Mouse (Mus musculus) left cerebral cortex, adult 9 months (tissue): Measurements from ENCODE around the gene Ifi202b.
"Not testable (repeated sequence)": the region's sequence is repeated elsewhere in the genome, so short reads cannot be mapped to it uniquely, and the experiment has no call there.

Source experiments
- DNase-seq, 2 experiments: peaks; one replicate each; pipeline ENCODE4 v3.0.0; 2022; ENCODE audit warnings: low spot score in 2 of 2

Gene Ifi202b

GRCm38 (mm10) chr1:173982694-173983305 is at the start of gene Ifi202b:
Ifi202b (minus strand) TSS chr1:173982744.
- DNase-seq: not testable (repeated sequence)

GRCm38 (mm10) chr1:174031698-174032097 is 49.2 kb upstream of the Ifi202b start, which contains the start of gene Ifi205:
Ifi205 (minus strand) TSS chr1:174031810.
- DNase-seq: no peak

GRCm38 (mm10) chr1:174007050-174007449 is 24.5 kb upstream of the Ifi202b start:
- not testable (repeated sequence) for DNase-seq

DNA sequence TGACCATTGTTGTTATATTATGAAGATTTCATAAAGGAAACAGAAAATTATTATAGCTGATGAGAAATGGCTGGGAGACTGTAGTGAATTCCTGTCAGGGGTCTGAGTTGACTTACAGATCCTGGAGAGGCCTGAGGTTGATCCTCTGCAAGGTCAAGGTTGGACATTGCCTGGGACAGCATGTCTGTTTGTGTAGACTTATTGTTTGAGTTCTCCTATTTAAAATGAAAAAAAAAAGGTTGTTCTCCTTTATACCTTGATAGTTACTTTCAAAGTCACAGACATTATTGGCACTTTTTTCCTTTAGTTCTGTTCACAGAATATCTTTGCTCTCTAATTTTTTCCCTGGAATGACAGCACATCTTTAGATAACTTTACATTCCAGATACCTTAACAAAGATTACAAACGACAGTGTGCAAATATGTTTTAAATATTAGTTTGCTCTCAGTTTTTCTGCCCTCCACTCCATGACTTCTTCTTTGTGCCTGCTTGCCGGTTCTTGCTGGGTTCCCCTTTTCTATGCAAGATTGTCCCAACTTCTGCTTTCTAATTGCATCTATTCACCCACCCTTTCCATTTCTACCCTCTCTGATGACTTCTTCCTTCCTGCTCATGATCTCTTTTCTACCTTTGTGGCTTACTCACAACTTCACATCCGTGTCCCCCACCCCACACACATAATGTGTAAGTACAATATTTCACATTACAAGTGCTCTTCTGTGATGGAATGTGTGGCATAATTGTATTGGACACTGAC is 22.0 kb upstream of the Ifi202b start:
- not testable (repeated sequence) for DNase-seq

- DNase-seq: no peak
These were observed 12.5 kb upstream of the Ifi202b start for GRCm38 (mm10) chr1:173995003-173995402.

GRCm38 (mm10) chr1:173981038-173981437 is 1.5 kb downstream of the Ifi202b start:
- DNase-seq: not testable (repeated sequence)

- no peak for DNase-seq
These were observed 4.9 kb downstream of the Ifi202b start for GRCm38 (mm10) chr1:173977622-173978021.

DNA sequence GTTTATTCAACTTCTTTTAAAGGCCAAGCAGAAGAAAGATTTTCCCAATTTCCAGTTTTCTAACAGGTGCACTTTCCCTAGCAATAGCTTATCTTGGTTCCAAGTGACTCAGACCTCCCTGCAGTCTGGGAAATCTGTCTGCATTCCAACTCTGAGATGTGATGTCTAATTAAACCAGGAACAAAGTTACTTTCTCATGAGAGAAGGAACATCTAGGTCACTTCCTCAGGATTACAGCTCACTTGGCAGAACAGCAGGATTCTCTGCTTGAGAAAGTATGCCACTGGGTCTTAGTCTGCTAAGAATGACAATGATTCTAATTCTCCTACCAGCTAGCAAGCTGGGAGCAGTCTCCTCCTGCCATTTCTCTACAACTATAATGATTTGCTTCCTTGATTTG is 9.4 kb downstream of the Ifi202b start:
- peak; percentile 6 to 10 for DNase-seq

DNA sequence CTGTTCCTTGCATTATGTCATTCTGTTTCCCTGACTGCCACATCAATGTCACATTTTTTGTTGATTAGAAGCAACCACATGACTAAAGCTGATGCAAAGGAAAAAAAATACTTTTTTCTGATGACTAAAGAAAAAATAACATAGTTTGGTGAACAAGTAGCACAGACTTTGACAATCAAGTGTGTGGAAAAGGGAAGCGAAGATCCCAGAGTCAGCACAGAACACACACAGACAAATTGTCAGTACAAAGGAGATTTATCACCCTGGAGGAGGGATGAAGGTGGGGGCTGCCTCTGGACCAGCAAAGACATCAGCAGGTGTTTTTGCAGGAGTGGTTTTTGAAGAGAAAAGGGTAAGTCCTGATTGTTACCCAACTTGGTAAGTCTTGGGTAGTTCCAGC is 21.1 kb downstream of the Ifi202b start:
- DNase-seq: not testable (repeated sequence)

DNA sequence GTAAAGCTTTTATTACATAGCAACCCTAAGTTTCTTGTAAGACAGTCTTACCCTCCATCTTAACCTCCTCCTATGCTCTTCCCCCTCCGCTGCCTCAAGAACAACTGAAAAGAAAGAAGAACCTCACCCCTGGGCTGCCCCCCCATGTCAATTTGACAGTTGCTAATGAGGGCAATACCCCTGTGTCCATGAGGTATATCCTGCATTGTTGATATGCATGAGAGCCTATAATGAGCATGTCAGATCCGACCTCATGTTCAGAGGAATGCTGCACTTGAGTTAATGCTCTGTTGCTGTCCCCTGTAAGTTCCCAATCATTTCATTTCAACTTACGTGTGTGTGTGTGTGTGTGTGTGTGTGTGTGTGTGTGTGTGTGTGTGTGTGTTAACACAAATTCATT is 22.5 kb downstream of the Ifi202b start:
- DNase-seq: not testable (repeated sequence)

- DNase-seq: not testable (repeated sequence)
These were observed 26.6 kb downstream of the Ifi202b start for GRCm38 (mm10) chr1:173955839-173956527.

DNA sequence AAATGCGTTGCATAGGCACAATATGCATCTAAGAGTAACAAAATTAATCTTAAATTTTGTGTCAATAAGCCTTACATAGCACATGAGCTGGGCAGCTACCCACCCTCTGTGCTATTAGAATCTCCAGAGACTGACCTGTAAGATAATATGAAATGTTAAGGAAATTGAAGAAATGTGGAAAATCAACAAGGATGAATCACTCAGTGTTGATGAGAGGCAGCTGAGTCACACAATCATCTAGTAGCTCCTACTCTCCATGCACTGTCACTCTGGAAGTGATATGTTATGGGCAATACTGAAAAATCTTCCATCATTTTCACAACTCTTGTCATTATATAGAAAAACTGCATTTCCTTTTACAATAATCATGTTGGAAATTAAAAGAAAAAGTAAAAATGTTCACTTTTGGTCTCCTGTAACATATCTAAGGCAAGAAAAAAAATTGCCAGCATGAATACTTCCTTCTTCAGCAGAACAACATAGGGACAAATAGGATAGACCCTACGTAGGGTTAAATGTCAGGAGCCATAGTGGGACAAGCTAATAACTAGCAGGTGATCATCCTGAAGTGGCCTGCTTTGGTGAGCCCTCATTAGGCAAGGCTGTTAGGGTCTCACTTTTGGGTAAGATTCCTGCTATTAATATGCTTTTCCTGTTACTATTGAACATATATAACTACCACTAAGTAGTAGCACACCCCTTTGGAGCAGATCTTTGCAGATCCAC is 27.3 kb downstream of the Ifi202b start:
- no peak for DNase-seq

DNA sequence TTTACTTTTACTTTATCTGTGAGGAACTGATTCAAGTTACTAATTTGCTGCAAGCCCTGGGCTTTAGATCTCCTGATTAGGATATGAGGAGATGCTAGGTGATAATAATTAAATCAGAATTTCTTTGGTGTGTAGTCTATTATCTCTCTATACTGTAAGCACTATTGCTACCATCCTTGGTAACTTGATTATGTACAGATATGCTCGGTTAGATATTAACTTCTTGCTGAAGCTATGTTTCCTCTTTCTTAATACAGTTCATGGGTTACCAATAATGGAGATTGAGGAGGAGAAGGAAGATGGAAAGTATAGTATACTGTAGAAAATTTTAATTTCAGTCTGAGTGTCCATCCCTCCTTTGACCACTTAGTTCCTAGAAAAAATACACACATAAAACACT is 29.0 kb downstream of the Ifi202b start:
- DNase-seq: no peak

GRCm38 (mm10) chr1:173949044-173949443 is 33.5 kb downstream of the Ifi202b start:
- DNase-seq: not testable (repeated sequence)

- not testable (repeated sequence) for DNase-seq
These were observed 39.8 kb downstream of the Ifi202b start for GRCm38 (mm10) chr1:173942780-173943066.

DNA sequence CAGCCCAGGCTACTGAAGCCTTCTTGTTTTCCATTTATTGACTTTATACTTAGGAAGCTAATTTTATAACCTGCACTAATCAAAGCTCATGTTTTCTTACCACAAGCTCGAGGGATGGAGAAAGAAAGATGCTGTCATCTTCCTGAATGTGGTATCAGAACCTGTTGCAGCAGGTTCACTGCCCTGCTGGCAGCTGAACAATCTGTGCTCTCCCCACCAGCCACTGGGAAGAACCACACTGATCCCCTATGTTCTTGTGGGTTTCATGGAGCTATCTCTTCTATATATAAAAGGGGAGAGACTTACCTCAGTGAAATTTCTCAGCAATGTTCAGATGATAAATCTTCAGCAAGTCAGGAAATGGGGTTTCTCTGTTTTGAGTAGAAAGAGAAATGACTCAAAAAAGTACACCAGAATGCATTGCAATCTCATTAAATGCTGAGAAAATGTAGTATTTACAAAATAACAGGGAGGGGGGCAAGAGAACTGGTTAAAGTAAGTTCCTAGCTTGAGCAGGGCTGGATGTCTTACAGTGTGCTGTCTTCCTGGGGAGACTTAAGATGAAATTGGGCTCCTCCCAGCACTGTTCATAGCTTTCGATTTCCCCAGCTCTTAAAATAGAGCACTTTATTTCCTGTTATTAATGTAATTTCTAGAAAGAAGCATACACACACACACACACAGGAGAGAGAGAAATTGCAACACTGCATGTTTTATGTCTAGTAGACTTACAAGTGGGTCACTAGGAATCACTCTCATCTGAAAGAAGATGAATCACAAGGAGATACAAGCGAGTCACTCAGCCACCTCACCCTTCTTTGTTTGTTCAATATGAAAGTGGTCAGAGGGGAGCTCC is 40.4 kb downstream of the Ifi202b start, which contains the start of the genes Mndal and Ifi203:
Gene Mndal, minus strand, starts transcription at position 568 of the 856 bp plus-strand sequence.
Gene Ifi203, minus strand, starts transcription at position 749 of the 856 bp plus-strand sequence.
- DNase-seq: not testable (repeated sequence)

GRCm38 (mm10) chr1:173941522-173941921 is 41.0 kb downstream of the Ifi202b start:
- DNase-seq: not testable (repeated sequence)

DNA sequence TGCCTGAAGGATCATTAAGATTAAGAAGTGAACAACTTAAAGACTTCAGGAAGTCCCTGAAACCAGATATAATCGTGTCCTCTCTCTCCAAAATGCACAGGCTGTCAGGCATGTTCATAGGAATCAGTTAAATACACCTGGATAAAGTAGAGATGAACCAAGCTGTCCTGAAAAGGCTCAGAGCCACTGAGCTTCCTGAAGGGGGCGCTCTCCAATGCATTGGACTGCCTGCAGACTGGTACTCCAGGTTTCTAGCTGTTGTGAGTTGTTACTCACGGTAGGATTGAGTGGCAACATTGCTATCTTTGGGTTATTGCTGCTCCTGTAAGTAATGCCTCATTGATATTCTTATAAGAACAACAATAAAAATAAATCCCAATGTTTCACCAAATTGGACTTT is 63.3 kb downstream of the Ifi202b start:
- DNase-seq: not testable (repeated sequence)

- DNase-seq: no peak
These were observed 68.0 kb downstream of the Ifi202b start for GRCm38 (mm10) chr1:173914559-173914958.

DNA sequence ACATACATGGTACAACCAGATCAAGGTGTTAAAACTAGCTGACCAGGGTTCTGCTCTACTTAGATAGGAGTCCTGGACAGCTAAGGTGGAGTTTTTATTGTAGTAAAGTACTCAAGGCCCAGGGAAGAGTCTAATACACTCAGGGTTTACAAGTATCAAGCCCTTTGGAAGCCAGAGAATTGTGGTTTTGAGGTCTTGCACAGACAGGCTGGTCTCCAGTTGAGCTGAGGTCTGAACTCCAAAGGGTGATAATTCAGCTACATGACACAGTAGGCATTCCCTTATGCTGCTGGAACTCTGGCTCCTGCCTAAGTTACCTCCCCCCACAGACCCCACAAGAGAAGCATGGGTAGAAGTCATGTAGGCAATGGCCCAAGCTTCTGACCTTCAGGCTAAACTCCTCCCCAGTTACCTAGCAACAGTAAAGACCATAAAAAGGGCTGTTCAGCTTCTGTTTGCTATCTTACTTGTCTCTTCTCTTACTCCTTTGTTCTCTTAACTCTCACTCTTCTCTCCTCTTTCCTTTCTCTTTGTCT is 69.2 kb downstream of the Ifi202b start:
- not testable (repeated sequence) for DNase-seq
